Mouse (Mus musculus): ENCODE results near the gene Nkain1.

GRCm38 (mm10) chr4:130520482-130520851 lies 53.5 kb downstream of the Nkain1 start:
- no peak for TF ChIP-seq POLR2A (IDR thresholded peaks at IDR 0.05; ENCODE audit: low read depth, low read length)
- no peak for TF ChIP-seq CTCF (IDR thresholded peaks at IDR 0.05; ENCODE audit: extremely low read depth, insufficient read length, insufficient replicate concordance, low read depth, low read length)
